Mouse (Mus musculus): ENCODE data around the gene Ccser2. TPM values are rescaled to one million over a fixed set of nuclear protein-coding genes. Genes with fewer than 3 reads are reported as not detected.

Ccser2 gene
- polyA plus RNA-seq, 1 experiment from 2014 or later, result 84.1 TPM

GRCm38 (mm10) chr14:36894701-36895100 is 73.9 kb downstream of the Ccser2 start:
- H3K27ac ChIP-seq, result no peak overlapping the region

GRCm38 (mm10) chr14:36892762-36893358 is 75.7 kb downstream of the Ccser2 start:
- H3K4me1 ChIP-seq (replicated peaks), result no peaks in the 10 kb centered on the region
- H3K27ac ChIP-seq, result no peak overlapping the region
- no peak overlapping the region for H3K4me2 ChIP-seq
- no peaks in the 10 kb centered on the region for H3K27me3 ChIP-seq
- H3K9me3 ChIP-seq, result no peaks in the 10 kb centered on the region
- no peak overlapping the region for H3K4me3 ChIP-seq
- WGBS, result 83% methylated on average over 2 of the region's 2 CpGs
- no peak for ATAC-seq (ENCODE audit: low FRiP score)
- H3K36me3 ChIP-seq, result peaks cover 17% of the 10 kb centered on the region
- H3K9ac ChIP-seq, result no peak overlapping the region

More at GRCm38 (mm10) chr14:36894701-36895100, 73.9 kb downstream of the Ccser2 start:
- Histone ChIP-seq H3K4me2 (no peak overlapping the region), H3K9ac (no peak overlapping the region), H3K36me3 (peaks cover 23% of the 10 kb centered on the region), H3K9me3 (no peaks in the 10 kb centered on the region), H3K4me1 (replicated peaks) (no peaks in the 10 kb centered on the region), H3K4me3 (no peak overlapping the region), H3K27me3 (no peaks in the 10 kb centered on the region)
- 91% methylated on average over 3 of the region's 3 CpGs for WGBS
- no peak for ATAC-seq (ENCODE audit: low FRiP score)

GRCm38 (mm10) chr14:36890130-36890529 is 78.4 kb downstream of the Ccser2 start:
- Histone ChIP-seq H3K27me3 (no peaks in the 10 kb centered on the region), H3K36me3 (peaks cover 10% of the 10 kb centered on the region), H3K9me3 (no peaks in the 10 kb centered on the region), H3K4me2 (no peak overlapping the region), H3K9ac (no peak overlapping the region), H3K4me3 (no peak overlapping the region), H3K27ac (no peak overlapping the region), H3K4me1 (replicated peaks) (no peaks in the 10 kb centered on the region)
- peak; percentile 57; the same call in 1 of the 2 replicates for ATAC-seq (ENCODE audit: low FRiP score)
- 74% methylated on average over 7 of the region's 7 CpGs for WGBS

- WGBS, result 94% methylated on average over 5 of the region's 5 CpGs
- Histone ChIP-seq H3K4me1 (replicated peaks) (no peaks in the 10 kb centered on the region), H3K4me2 (no peak overlapping the region), H3K9ac (no peak overlapping the region), H3K36me3 (peaks cover 11% of the 10 kb centered on the region), H3K27ac (no peak overlapping the region), H3K27me3 (no peaks in the 10 kb centered on the region), H3K9me3 (no peaks in the 10 kb centered on the region), H3K4me3 (no peak overlapping the region)
- no peak for ATAC-seq (ENCODE audit: low FRiP score)
Observed at GRCm38 (mm10) chr14:36885680-36886079, 82.9 kb downstream of the Ccser2 start.

DNA sequence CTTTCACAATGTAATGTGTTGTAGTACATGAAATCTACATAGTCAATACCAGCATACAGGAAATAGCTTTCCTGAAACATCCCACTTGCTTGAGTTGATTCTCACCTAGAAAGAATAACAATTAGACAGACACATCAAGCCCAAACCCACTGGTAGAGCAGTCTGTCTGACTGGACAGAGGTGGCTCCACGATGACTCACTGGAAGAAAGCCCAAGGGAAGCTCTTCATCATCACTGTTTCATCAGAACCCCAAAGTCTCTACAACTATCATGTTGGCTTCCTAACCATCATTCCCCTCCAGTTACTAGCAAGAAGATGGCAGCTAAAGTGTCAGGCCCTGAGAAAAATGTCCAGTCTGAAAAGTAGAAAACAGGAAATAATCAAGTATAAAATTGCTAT is 83.5 kb downstream of the Ccser2 start:
- Histone ChIP-seq H3K27me3 (no peaks in the 10 kb centered on the region), H3K4me3 (no peak overlapping the region), H3K9ac (no peak overlapping the region), H3K9me3 (no peaks in the 10 kb centered on the region), H3K4me1 (replicated peaks) (no peaks in the 10 kb centered on the region), H3K36me3 (peaks cover 10% of the 10 kb centered on the region), H3K4me2 (no peak overlapping the region), H3K27ac (no peak overlapping the region)
- WGBS, result 100% methylated on average over 1 of the region's 1 CpGs
- no peak for ATAC-seq (ENCODE audit: low FRiP score)

- 64% methylated on average over 3 of the region's 3 CpGs for WGBS
- Histone ChIP-seq H3K4me1 (replicated peaks) (no peaks in the 10 kb centered on the region), H3K36me3 (peaks cover 18% of the 10 kb centered on the region), H3K4me2 (no peak overlapping the region), H3K9ac (no peak overlapping the region), H3K4me3 (no peak overlapping the region), H3K9me3 (no peaks in the 10 kb centered on the region), H3K27me3 (no peaks in the 10 kb centered on the region), H3K27ac (no peak overlapping the region)
- no peak for ATAC-seq (ENCODE audit: low FRiP score)
Observed at GRCm38 (mm10) chr14:36883576-36883975, 85.0 kb downstream of the Ccser2 start.

DNA sequence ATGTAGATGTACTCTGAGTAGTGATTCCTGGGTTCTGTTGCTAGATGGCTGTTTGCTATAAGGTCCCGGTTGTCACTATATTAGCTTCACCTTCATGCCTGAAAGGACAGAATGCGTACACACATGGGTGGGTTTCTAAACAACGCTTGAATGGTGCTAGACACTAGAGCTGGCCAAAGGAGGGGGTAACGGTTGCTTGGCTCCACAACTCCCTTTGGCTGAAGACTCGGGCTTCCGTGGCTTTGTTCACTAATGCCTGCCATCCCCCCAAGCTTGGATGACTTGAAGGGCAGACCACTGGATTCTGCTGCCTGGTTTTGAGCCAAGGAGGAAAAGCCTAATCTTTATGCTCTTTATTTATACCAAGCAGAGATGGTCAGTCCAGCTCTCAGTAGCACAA is 98.3 kb downstream of the Ccser2 start:
- H3K27ac ChIP-seq, result no peak overlapping the region; the same call in 1 of the 2 replicates
- peak; percentile 56; the same call in 1 of the 2 replicates for ATAC-seq (ENCODE audit: low FRiP score)
- H3K36me3 ChIP-seq, result no peaks in the 10 kb centered on the region
- WGBS, result 46% methylated on average over 6 of the region's 6 CpGs
- no peaks in the 10 kb centered on the region for H3K27me3 ChIP-seq
- H3K4me1 ChIP-seq (replicated peaks), result 0 out of 2 replicates have a peak, but pooled peaks cover 10% of the 10 kb centered on the region
- no peaks in the 10 kb centered on the region for H3K9me3 ChIP-seq
- H3K9ac ChIP-seq, result no peak overlapping the region
- H3K4me3 ChIP-seq, result no peak overlapping the region
- no peak overlapping the region for H3K4me2 ChIP-seq

- H3K9me3 ChIP-seq, result no peaks in the 10 kb centered on the region
- H3K9ac ChIP-seq, result no peak overlapping the region
- no peak for ATAC-seq (ENCODE audit: low FRiP score)
- H3K4me1 ChIP-seq (replicated peaks), result 0 out of 2 replicates have a peak, but pooled peaks cover 10% of the 10 kb centered on the region
- no peaks in the 10 kb centered on the region for H3K36me3 ChIP-seq
- 84% methylated on average over 14 of the region's 14 CpGs for WGBS
- H3K4me3 ChIP-seq, result no peak overlapping the region
- no peaks in the 10 kb centered on the region for H3K27me3 ChIP-seq
- H3K27ac ChIP-seq, result no peak overlapping the region
- H3K4me2 ChIP-seq, result no peak overlapping the region
Observed at GRCm38 (mm10) chr14:36868769-36869362, 99.7 kb downstream of the Ccser2 start.

DNA sequence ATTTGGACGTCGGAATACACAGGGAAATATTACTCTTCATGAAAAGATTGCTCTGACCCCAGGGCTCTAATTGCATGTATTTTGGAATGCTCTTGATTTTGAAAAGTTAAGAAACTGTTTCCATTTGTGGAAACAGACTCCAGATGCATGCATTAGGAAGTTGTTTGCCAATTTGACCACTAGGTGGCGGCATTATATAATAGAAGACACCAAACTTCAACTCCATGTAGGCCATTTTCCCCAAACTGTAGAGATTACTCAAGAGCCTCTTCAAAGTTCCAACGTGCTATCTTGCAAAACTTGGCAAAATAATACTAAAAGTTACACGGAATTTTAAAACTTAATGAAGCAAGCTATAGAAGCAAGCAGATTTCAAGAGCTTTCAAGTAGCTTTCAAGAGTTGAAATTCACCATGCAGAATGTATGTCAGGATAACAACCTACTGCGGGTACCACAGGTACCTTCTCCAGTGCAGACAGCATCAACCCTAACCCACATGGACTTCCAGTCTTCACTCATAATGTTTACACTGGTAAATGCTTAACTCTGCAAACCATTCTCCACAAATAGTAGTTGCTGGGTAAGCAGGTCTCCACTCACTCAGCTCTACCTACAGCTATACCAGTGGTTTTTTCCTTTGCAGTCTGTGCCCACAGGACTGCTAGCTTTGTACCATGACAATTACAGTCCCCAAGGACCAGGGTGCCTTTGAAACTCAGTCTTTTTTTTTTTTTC is 101.4 kb downstream of the Ccser2 start:
- Histone ChIP-seq H3K27ac (no peak overlapping the region), H3K4me3 (no peak overlapping the region), H3K36me3 (no peaks in the 10 kb centered on the region), H3K9ac (no peak overlapping the region), H3K4me2 (no peak overlapping the region), H3K27me3 (no peaks in the 10 kb centered on the region), H3K9me3 (no peaks in the 10 kb centered on the region), H3K4me1 (replicated peaks) (0 out of 2 replicates have a peak, but pooled peaks cover 10% of the 10 kb centered on the region)
- 18% methylated on average over 6 of the region's 6 CpGs for WGBS
- no peak for ATAC-seq (ENCODE audit: low FRiP score)

- no peaks in the 10 kb centered on the region for H3K27me3 ChIP-seq
- 0 out of 2 replicates have a peak overlapping the region, but pooled peaks have one; percentile 23 for H3K4me2 ChIP-seq
- H3K9ac ChIP-seq, result no peak overlapping the region
- 28% methylated on average over 15 of the region's 15 CpGs for WGBS
- no peaks in the 10 kb centered on the region for H3K9me3 ChIP-seq
- no peaks in the 10 kb centered on the region for H3K4me1 ChIP-seq (replicated peaks)
- ATAC-seq (ENCODE audit: low FRiP score), result peak; percentile 15; the same call in 1 of the 2 replicates
- no peaks in the 10 kb centered on the region for H3K36me3 ChIP-seq
- no peak overlapping the region for H3K4me3 ChIP-seq
- H3K27ac ChIP-seq, result no peak overlapping the region
Observed at GRCm38 (mm10) chr14:36863877-36864489, 104.6 kb downstream of the Ccser2 start.

GRCm38 (mm10) chr14:36862387-36862786 is 106.2 kb downstream of the Ccser2 start:
- no peaks in the 10 kb centered on the region for H3K27me3 ChIP-seq
- WGBS, result 25% methylated on average over 7 of the region's 7 CpGs
- no peak overlapping the region for H3K4me3 ChIP-seq
- H3K4me1 ChIP-seq (replicated peaks), result no peaks in the 10 kb centered on the region
- no peak overlapping the region for H3K4me2 ChIP-seq
- no peak overlapping the region for H3K27ac ChIP-seq
- peak; percentile 32; the same call in 1 of the 2 replicates for ATAC-seq (ENCODE audit: low FRiP score)
- no peaks in the 10 kb centered on the region for H3K9me3 ChIP-seq
- no peaks in the 10 kb centered on the region for H3K36me3 ChIP-seq
- no peak overlapping the region for H3K9ac ChIP-seq

DNA sequence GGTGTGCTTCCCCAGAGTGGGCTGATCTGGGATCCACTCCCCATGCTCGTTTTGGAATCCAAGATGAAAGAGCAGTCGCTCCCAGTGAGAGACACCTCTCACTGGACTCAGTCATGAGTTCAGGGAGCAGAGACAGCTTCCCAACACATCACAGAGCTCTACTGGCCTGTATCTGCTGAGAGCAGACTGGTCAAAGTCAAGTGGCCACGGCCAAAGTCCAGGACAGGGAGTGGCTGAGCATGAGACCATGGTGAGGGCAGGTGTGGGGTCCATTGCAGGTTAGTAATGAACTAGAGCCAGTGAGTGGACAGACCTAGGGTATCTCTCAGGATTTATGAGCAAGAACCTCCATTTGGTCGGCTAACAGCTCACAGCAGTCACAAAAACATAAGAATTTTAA is 109.6 kb downstream of the Ccser2 start:
- no peaks in the 10 kb centered on the region for H3K36me3 ChIP-seq
- peaks cover 3% of the 10 kb centered on the region; the same call in 1 of the 2 replicates for H3K4me1 ChIP-seq (replicated peaks)
- H3K4me2 ChIP-seq, result no peak overlapping the region
- H3K9ac ChIP-seq, result no peak overlapping the region
- H3K4me3 ChIP-seq, result no peak overlapping the region
- no peak for ATAC-seq (ENCODE audit: low FRiP score)
- no peak overlapping the region for H3K27ac ChIP-seq
- H3K27me3 ChIP-seq, result no peaks in the 10 kb centered on the region
- H3K9me3 ChIP-seq, result no peaks in the 10 kb centered on the region
- 75% methylated on average over 4 of the region's 4 CpGs for WGBS
